Mouse (Mus musculus) gastrocnemius, postnatal 10 days (tissue): ENCODE data around the gene Id1. TPM values are rescaled to one million over a fixed set of nuclear protein-coding genes. Genes with fewer than 3 reads are reported as not detected.

Experiments used
- DNase-seq: peaks from one replicate; pipeline ENCODE4 v3.0.0; 2021; ENCODE audit warnings: mixed read lengths
- total RNA-seq, 2 experiments: library from RNA; stranded (reverse); gene quantifications; 2 replicates each; pipeline ENCODE4 v1.2.3; 2021

Id1 gene
- total RNA-seq, 2 experiments from 2014 or later = 17.6 to 21.1 TPM

GRCm38 (mm10) chr2:152753944-152754711 lies 18.1 kb downstream of the Id1 start, which contains the start of gene Cox4i2:
Gene Cox4i2, plus strand, starts transcription at chr2:152754173.
- no peak for DNase-seq

GRCm38 (mm10) chr2:152756474-152757393 lies 20.7 kb downstream of the Id1 start:
- no peak for DNase-seq

- no peak for DNase-seq
These were observed 21.4 kb downstream of the Id1 start for GRCm38 (mm10) chr2:152757478-152757877.

- no peak for DNase-seq
These were observed 22.3 kb downstream of the Id1 start for GRCm38 (mm10) chr2:152758351-152758750.

GRCm38 (mm10) chr2:152763310-152763709 lies 27.3 kb downstream of the Id1 start:
- DNase-seq = no peak

GRCm38 (mm10) chr2:152764172-152765044 lies 28.4 kb downstream of the Id1 start:
- no peak for DNase-seq

- no peak for DNase-seq
These were observed 29.1 kb downstream of the Id1 start for GRCm38 (mm10) chr2:152765045-152765674.

GRCm38 (mm10) chr2:152766387-152767123 lies 30.5 kb downstream of the Id1 start:
- peak; percentile 96 for DNase-seq

GRCm38 (mm10) chr2:152767618-152768271 lies 31.7 kb downstream of the Id1 start:
- DNase-seq = peak; percentile 44

- no peak for DNase-seq
These were observed 33.6 kb downstream of the Id1 start for GRCm38 (mm10) chr2:152769677-152770076.

- no peak for DNase-seq
These were observed 35.5 kb downstream of the Id1 start for GRCm38 (mm10) chr2:152771571-152771970.

- DNase-seq = no peak
These were observed 36.2 kb downstream of the Id1 start for GRCm38 (mm10) chr2:152772231-152772630.

- no peak for DNase-seq
These were observed 39.3 kb downstream of the Id1 start for GRCm38 (mm10) chr2:152775357-152775756.

- no peak for DNase-seq
These were observed 40.0 kb downstream of the Id1 start for GRCm38 (mm10) chr2:152776019-152776418.

GRCm38 (mm10) chr2:152776435-152776834 lies 40.4 kb downstream of the Id1 start:
- DNase-seq = no peak

GRCm38 (mm10) chr2:152777081-152777480 lies 41.0 kb downstream of the Id1 start:
- no peak for DNase-seq

- DNase-seq = no peak
These were observed 44.4 kb downstream of the Id1 start for GRCm38 (mm10) chr2:152780466-152780865.

GRCm38 (mm10) chr2:152781031-152781711 lies 45.1 kb downstream of the Id1 start:
- DNase-seq = no peak

GRCm38 (mm10) chr2:152782656-152783055 lies 46.6 kb downstream of the Id1 start:
- DNase-seq = no peak

GRCm38 (mm10) chr2:152783241-152783640 lies 47.2 kb downstream of the Id1 start:
- DNase-seq = no peak
